Mouse (Mus musculus) ES-E14 (cell line): Measurements from ENCODE around the gene Sf3a1.

Experiments used
- HCFC1 ChIP-seq: IDR thresholded peaks from 2 replicates; pipeline ENCODE4 v1.6.1; 2012; ENCODE audit warnings: low read length, inconsistent platforms, borderline replicate concordance; ENCODE audit not compliant: insufficient read depth
- MAFK ChIP-seq: IDR thresholded peaks from 2 replicates; pipeline ENCODE4 v1.6.1; 2014; ENCODE audit warnings: mild to moderate bottlenecking, low read depth, low read length, inconsistent platforms; ENCODE audit not compliant: insufficient read depth
- ZC3H11A ChIP-seq: IDR thresholded peaks from 2 replicates; pipeline ENCODE4 v1.6.1; 2012; ENCODE audit warnings: low read depth, mild to moderate bottlenecking, inconsistent platforms, low read length, borderline replicate concordance

DNA sequence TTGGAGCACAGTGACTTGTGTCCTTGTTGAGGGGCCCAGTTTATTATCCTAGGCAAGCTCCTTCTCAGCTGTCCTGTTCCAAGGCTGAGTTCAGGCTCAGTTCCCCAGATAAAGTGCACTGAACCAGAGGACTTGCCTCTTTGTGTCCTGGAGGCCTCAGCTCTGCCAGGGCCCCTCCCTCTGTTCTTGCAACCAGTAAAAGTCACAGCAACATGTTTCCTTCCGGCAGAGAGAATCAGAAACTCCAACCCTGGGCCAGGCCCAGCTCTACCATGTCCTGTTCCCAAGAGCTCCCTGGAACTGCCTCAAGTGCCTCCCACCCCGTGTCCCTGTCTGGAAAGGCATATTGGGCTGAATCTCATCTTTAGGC is 43.5 kb downstream of the Sf3a1 start:
- TF ChIP-seq MAFK (no peak), HCFC1 (no peak), ZC3H11A (no peak)
